7 mouse cellular contexts compared by ENCODE assay signal in genomic region chr16:37676024-37676676, GRCm38 (mm10). TPM values are rescaled to one million over a fixed set of nuclear protein-coding genes. Genes with fewer than 3 reads are reported as not detected.
DNase-seq lines count a peak whose midpoint lies in the region; ATAC-seq lines count a peak whose summit lies in the region.

No protein-coding gene starts in this region.

- intact Hi-C loops in gastrocnemius, postnatal 14 days (cut with DNase I; ENCODE audit: low total_unique reads): no loop called here

- peaks cover 4% of the 10 kb centered on the region; the same call in 1 of the 2 replicates for H3K4me1 ChIP-seq in forebrain, embryonic 11.5 days (replicated peaks; ENCODE audit: control insufficient read depth, insufficient read depth, low read length)
- H3K4me1 ChIP-seq in kidney, embryonic 16.5 days (ENCODE audit: insufficient read depth, low read length): peaks cover 15% of the 10 kb centered on the region
- peaks cover 17% of the 10 kb centered on the region; the same call in 1 of the 2 replicates for H3K4me1 ChIP-seq in midbrain, embryonic 12.5 days

- H3K9me3 ChIP-seq in forebrain, embryonic 11.5 days (ENCODE audit: control insufficient read depth, low read length): no peaks in the 10 kb centered on the region
- no peaks in the 10 kb centered on the region for H3K9me3 ChIP-seq in kidney, embryonic 16.5 days (ENCODE audit: low read length)
- no peaks in the 10 kb centered on the region for H3K9me3 ChIP-seq in midbrain, embryonic 12.5 days

- H3K4me3 ChIP-seq in forebrain, embryonic 11.5 days (ENCODE audit: low read depth, low read length): no peak overlapping the region
- H3K4me3 ChIP-seq in kidney, embryonic 16.5 days (ENCODE audit: low read length): peak overlapping the region; percentile 20
- H3K4me3 ChIP-seq in midbrain, embryonic 12.5 days: no peak overlapping the region

- DNase-seq in ES-CJ7 (ENCODE audit: low read depth, low spot score) (peak; percentile 48), adipocyte (ENCODE audit: low spot score) (peak; percentile 65)
- no peak for DNase-seq in forebrain, embryonic 11.5 days (ENCODE audit: low spot score)
- DNase-seq in gastrocnemius, postnatal 14 days: no peak

- H3K9ac ChIP-seq in forebrain, embryonic 11.5 days (ENCODE audit: low read length): peak overlapping the region; percentile 32; the same call in 1 of the 2 replicates
- peak overlapping the region; percentile 13; the same call in 1 of the 2 replicates for H3K9ac ChIP-seq in kidney, embryonic 16.5 days (replicated peaks; ENCODE audit: low read length)
- H3K9ac ChIP-seq in midbrain, embryonic 12.5 days (replicated peaks): no peak overlapping the region

- ATAC-seq in forebrain, embryonic 11.5 days (replicated peaks; ENCODE audit: low FRiP score): peak; percentile 79
- peak; percentile 84 for ATAC-seq in kidney, embryonic 16.5 days (ENCODE audit: low FRiP score, low TSS enrichment)
- ATAC-seq in midbrain, embryonic 12.5 days (ENCODE audit: low FRiP score, low read depth): peak; percentile 75
- ATAC-seq in megakaryocyte, adult 5-6 weeks (ENCODE audit: poor library complexity, severe bottlenecking): no peak

- no peak overlapping the region for H3K27ac ChIP-seq in forebrain, embryonic 11.5 days (ENCODE audit: low read depth, low read length)
- peak overlapping the region; percentile 31; the same call in 1 of the 2 replicates for H3K27ac ChIP-seq in kidney, embryonic 16.5 days (ENCODE audit: low read length)
- H3K27ac ChIP-seq in midbrain, embryonic 12.5 days (replicated peaks): no peak overlapping the region

- 52% methylated on average over 17 of the region's 17 CpGs for WGBS in forebrain, embryonic 11.5 days
- WGBS in kidney, embryonic 16.5 days: 26% methylated on average over 17 of the region's 17 CpGs
- WGBS in midbrain, embryonic 12.5 days: 50% methylated on average over 17 of the region's 17 CpGs

- no peaks in the 10 kb centered on the region for H3K36me3 ChIP-seq in forebrain, embryonic 11.5 days (ENCODE audit: control insufficient read depth, insufficient read depth, low read length)
- H3K36me3 ChIP-seq in kidney, embryonic 16.5 days (ENCODE audit: insufficient read depth, low read length): no peaks in the 10 kb centered on the region
- H3K36me3 ChIP-seq in midbrain, embryonic 12.5 days: no peaks in the 10 kb centered on the region

- 0 out of 2 replicates have a peak overlapping the region, but pooled peaks have one; percentile 18 for H3K4me2 ChIP-seq in forebrain, embryonic 11.5 days (ENCODE audit: low read depth, low read length, severe bottlenecking)
- peak overlapping the region; percentile 48 for H3K4me2 ChIP-seq in kidney, embryonic 16.5 days (replicated peaks; ENCODE audit: low read depth, low read length)
- H3K4me2 ChIP-seq in midbrain, embryonic 12.5 days (replicated peaks): peak overlapping the region; percentile 19

- H3K27me3 ChIP-seq in forebrain, embryonic 11.5 days (ENCODE audit: control insufficient read depth, insufficient read depth, low read length): no peaks in the 10 kb centered on the region
- H3K27me3 ChIP-seq in kidney, embryonic 16.5 days (ENCODE audit: insufficient read depth, low read length): no peaks in the 10 kb centered on the region
- H3K27me3 ChIP-seq in midbrain, embryonic 12.5 days: no peaks in the 10 kb centered on the region

RNA-seq across cellular contexts. Expression of gene Ndufb4, which starts 21.9 kb away (rescaled TPM):
- polyA plus RNA-seq in forebrain, embryonic 11.5 days (2014; fragmentation: Nextera tagmentation; extraction: Ambion mirVana): 50.5 and 63.0 TPM in 2 replicates
- polyA plus RNA-seq in kidney, embryonic 16.5 days (2015; fragmentation: Nextera tagmentation; extraction: Ambion mirVana): 45.0 and 59.9 TPM in 2 replicates
- polyA plus RNA-seq in midbrain, embryonic 12.5 days (2016; fragmentation: Nextera tagmentation; extraction: Ambion mirVana): 64.0 and 65.8 TPM in 2 replicates
- 35.2 and 58.3 TPM in 2 replicates for total RNA-seq in megakaryocyte, adult 5-6 weeks (2015)
- total RNA-seq in megakaryocyte, adult 5-6 weeks (2017): 11.5 TPM in 2 replicates
- 100 to 1,000 TPM; 142 to 157 TPM for total RNA-seq in gastrocnemius, postnatal 14 days (2021)

Comparison
In these comparisons a context has a peak if more than half of its experiments do, and no peak if none do; other contexts are left out.
1. DNase-seq: peak in ES-CJ7 (single experiment) and adipocyte (single experiment); none in forebrain, embryonic 11.5 days (single experiment) and gastrocnemius, postnatal 14 days (single experiment).
2. Peak in every context shown above with its lines, with median percentiles within 50 percentile points of each other: H3K4me2 ChIP-seq.